Mouse (Mus musculus) brain, embryonic 14.5 days (tissue): Measurements from ENCODE around the gene Akr1b10.

Experiments used
- CTCF ChIP-seq: fragments of 200-500 bp; IDR thresholded peaks from 2 replicates; pipeline ENCODE4 v1.5.1; 2012; ENCODE audit warnings: inconsistent platforms, mild to moderate bottlenecking, moderate library complexity, borderline replicate concordance; ENCODE audit not compliant: insufficient read depth, insufficient read length; ENCODE audit errors: extremely low read depth
- POLR2A ChIP-seq: fragments of 200-500 bp; IDR thresholded peaks from 2 replicates; pipeline ENCODE4 v1.6.1; 2012; ENCODE audit warnings: mild to moderate bottlenecking, inconsistent platforms, borderline replicate concordance; ENCODE audit not compliant: poor library complexity, insufficient read depth, insufficient read length, severe bottlenecking; ENCODE audit errors: extremely low read depth

- TF ChIP-seq POLR2A (no peak), CTCF (no peak)
These were observed at the start of gene Akr1b10 for GRCm38 (mm10) chr6:34384110-34384661.
